Mouse (Mus musculus) left cerebral cortex, adult 6 months (tissue): ENCODE results near the gene Plxnb2. TPM values are rescaled to one million over a fixed set of nuclear protein-coding genes. Genes with fewer than 3 reads are reported as not detected.

Source experiments
- long read RNA-seq, 2 experiments: library from polyadenylated mRNA; unstranded; transcript quantifications; one replicate each; pipeline ENCODE4 v2.0.0; 2019 to 2020
- polyA plus RNA-seq: library from polyadenylated mRNA; unstranded; fragments of <200 nt; fragmentation: Nextera tagmentation; gene quantifications from 2 replicates; pipeline ENCODE4 v1.2.3, GENCODE M21; 2021

Plxnb2 gene
- polyA plus RNA-seq: 10.8 and 11.9 TPM in 2 replicates
- long read RNA-seq, experiment 1, full-length matches to known transcripts: 10 of 32 reads
- long read RNA-seq, experiment 1, partial matches to known transcripts: 17 of 32 reads
- long read RNA-seq, experiment 1, other reads (novel, unspliced or antisense): 5 of 32 reads
- long read RNA-seq, experiment 2, full-length matches to known transcripts: 1 of 13 reads
- long read RNA-seq, experiment 2, partial matches to known transcripts: 8 of 13 reads
- long read RNA-seq, experiment 2, other reads (novel, unspliced or antisense): 4 of 13 reads

DNA sequence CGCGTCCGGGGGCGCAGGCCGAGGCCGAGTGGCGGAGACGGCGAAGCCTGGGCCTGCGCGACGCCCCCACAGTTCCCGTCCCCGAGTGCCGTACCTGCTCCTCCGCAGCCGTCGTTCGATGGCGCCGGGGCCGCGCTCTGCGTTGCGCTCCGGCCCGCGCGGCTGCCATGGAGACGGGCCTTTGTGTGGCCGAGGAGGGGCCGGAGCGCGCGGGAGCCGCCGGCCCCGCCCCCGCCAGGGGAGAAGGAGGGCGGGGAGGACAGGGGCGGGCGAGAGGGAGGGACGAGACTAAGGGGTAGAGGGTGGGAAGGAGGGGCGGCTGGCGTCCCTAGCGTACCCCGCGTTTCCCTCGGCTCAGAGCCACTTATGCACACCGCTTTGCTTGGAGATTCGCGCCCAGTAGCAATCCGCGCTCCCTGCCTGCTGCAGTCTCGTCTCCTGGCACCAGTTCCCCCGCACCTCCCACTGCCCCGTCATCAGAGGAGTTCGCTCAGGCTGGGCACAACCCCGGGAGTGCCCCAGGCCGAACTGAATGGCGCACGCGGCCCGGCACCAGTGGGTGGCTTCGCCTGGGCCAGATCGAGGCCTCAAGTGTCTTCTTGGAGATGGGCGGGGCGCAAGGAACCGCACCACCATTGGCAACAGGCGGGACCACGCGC is at the start of gene Plxnb2:
Gene Plxnb2, minus strand, starts transcription at position 218 of the 659 bp plus-strand sequence.

DNA sequence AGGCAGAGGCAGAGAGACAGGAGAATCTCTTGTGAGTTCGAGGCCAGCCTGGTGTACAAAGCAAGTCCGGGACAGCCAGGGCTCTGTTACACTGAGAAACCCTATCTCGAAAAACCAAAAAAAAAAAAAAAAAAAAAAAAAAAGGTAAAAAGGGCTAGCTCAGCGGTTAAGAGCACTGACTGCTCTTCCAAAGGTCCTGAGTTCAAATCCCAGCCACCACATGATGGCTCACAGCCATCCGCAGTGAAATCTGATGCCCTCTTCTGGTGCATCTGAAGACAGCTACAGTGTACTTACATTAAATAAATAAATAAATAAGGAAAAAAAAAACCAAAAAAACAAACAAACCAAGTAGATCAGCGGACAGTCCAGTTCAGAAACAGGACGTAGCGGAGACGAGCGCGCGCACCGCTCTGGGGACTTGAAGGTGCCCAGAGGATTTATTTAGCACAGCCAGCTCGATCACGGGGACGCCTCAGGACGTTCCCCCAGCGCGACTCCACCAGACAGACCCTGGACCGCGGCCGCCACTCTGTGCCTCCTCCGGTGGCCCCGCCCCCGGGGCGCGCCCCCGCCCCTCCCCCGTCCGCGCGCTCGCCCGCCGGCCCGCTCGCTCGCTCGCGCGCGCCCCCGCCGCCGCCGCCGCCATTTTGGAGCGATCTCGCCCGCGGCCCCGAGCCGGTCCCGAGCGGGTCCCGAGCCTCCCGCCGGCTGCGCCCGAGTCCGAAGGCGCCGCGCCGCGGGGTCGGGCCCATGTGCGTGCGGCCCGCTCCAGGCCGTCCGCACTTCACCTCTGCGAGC is 30.5 kb upstream of the Plxnb2 start, which contains the start of gene Ppp6r2:
Gene Ppp6r2, plus strand, starts transcription at position 639 of the 801 bp plus-strand sequence.

GRCm38 (mm10) chr15:89196313-89196706 is 15.7 kb upstream of the Plxnb2 start, which contains the start of gene Dennd6b:
TSS of gene Dennd6b (minus strand) at chr15:89196496.

DNA sequence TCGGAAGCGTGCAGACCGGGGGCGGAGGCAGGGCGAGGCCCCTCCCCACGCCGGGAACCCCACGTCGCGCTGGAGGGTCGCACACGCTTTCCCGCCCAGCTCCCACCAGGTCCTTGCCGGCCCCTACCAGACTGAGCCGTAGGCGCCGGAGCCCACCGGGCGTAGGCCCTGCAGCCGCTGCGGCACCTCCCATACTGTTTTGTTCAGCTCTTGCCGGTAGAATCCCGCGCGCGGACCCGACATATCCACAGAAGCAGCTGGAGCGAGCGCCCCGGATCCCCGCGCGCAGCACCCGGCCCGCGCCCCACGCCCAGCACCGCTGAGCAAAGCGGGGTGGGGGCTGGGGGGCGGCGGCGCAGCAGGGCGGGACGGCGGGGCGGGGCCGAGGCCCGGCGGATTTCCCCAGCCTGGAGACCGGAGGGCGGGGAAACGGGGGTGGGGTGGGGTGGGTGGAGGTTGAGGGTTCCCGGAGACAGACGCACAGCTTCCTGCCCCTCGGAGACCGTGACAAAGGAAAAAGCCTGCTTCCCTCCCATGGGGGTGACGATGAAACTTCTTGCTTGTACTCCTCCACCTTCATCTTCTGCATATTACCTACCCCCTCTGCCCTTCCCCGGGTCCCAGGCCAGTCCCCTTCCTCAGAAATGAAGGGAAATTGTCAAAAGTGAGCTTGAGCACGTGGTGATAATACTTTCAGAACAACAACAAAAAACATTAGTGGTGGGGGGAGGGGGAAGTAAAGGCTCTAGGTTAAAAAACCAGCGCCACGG is 31.1 kb downstream of the Plxnb2 start, which contains the start of gene Mapk11:
Gene Mapk11, minus strand, starts transcription at position 358 of the 770 bp plus-strand sequence.

DNA sequence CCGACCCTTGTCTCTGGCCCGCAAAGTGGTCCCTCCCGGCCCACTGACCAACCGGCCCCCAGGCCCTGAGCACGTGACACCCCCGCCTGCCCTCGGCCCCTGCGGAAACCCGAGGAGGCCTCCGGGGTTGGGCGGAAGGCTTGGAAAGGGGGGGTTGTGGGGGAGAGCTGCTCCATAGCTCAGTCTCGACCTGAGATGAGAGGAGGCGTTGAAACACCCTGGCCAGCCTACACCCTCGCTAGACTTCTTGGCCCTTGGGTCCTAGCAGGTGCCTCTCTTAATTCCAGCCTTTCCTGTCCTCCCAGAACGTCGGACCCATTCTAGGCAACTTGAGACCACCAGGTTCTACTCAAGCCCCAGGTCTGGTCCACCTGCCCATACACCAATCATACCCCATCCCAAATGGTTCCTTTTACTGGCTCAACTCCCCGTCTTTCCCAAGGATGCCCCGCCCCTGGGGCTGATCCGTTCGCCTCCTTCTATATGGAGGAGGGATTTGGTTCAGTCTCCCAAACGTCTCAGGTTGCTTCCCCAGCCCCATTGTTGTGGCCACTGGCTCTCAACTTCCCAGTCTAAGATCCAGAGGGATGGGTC is 39.8 kb downstream of the Plxnb2 start, which contains the start of gene Mapk12:
Gene Mapk12, minus strand, starts transcription at position 45 of the 594 bp plus-strand sequence.

DNA sequence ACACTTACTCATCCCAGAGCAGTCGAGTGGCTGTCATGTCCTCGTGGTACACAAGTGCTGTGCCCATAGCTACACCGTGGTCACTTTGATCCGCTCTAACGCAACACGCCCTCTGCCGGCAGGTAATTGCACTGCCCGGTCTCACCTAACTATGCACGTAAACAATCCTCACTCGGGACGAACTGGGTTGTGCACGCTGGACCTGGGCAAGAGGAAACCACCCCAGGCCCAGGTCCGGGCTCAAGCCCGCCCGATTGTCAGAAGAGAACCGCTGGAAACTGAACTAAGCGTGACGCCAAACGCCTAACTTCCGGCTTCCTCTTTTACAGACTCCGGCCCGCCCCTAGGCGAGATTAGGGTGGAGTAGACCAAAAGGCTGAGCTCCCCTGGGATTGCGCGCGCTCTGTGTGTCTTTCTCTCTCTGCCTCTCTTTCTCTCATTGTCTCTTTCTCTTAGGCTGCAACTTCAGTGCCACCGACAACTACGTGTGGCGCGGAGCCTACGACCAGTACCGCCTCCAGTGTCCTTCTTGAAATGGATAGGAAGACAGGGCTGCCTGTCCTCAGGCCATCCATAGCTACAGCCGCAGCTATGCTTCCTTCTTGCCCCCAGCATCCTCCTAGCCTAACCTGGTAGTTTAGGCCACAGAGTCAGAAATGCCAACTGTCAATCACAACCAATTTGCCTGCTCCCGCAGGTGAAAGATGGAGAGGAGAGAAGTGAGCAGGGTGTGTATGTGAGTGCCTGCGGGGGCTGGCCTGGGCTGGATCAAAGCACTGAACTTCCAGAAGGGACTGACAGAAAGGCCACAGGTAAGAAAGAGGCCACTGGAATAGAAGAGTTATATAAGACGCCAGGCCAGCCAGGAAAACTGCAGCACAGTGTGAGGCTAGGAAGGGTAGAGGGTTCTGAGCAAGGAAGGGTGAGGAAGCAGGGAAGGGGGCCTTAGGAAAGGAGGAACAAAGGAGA is 51.9 kb downstream of the Plxnb2 start, which contains the start of gene Hdac10:
Gene Hdac10, minus strand, starts transcription at position 319 of the 969 bp plus-strand sequence.

GRCm38 (mm10) chr15:89122649-89123366 is 57.8 kb downstream of the Plxnb2 start, which contains the start of gene Tubgcp6:
TSS of gene Tubgcp6 (minus strand) at chr15:89123112.

Other genes starting within 250 kb of the Plxnb2 start
- 0.06 TPM in 1 of 2 replicates, not detected in the other for gene Ttll8, start 226.4 kb downstream of the Plxnb2 start, polyA plus RNA-seq
- gene Mlc1, start 201.8 kb downstream of the Plxnb2 start, polyA plus RNA-seq: 114 and 135 TPM in 2 replicates
- not detected in 2 replicates for gene Mov10l1, start 197.9 kb downstream of the Plxnb2 start, polyA plus RNA-seq
- 15.5 and 17.7 TPM in 2 replicates for gene Panx2, start 121.1 kb downstream of the Plxnb2 start, polyA plus RNA-seq
- 8.1 and 11.9 TPM in 2 replicates for gene Trabd, start 105.7 kb downstream of the Plxnb2 start, polyA plus RNA-seq
- 10.5 and 25.8 TPM in 2 replicates for gene Selenoo, start 91.7 kb downstream of the Plxnb2 start, polyA plus RNA-seq
- 2.7 and 3.3 TPM in 2 replicates for gene Tubgcp6, start 57.7 kb downstream of the Plxnb2 start, polyA plus RNA-seq
- gene Hdac10, start 52.1 kb downstream of the Plxnb2 start, polyA plus RNA-seq: 5.8 TPM in 2 replicates
- 3.5 and 4.3 TPM in 2 replicates for gene Mapk12, start 40.1 kb downstream of the Plxnb2 start, polyA plus RNA-seq
- gene Mapk11, start 31.2 kb downstream of the Plxnb2 start, polyA plus RNA-seq: 25.6 and 28.0 TPM in 2 replicates
- 16.7 and 17.7 TPM in 2 replicates for gene Dennd6b, start 15.7 kb upstream of the Plxnb2 start, polyA plus RNA-seq
- gene Ppp6r2, start 30.8 kb upstream of the Plxnb2 start, polyA plus RNA-seq: 83.4 and 86.7 TPM in 2 replicates
- gene Sbf1, start 134.5 kb upstream of the Plxnb2 start, polyA plus RNA-seq: 46.3 and 74.4 TPM in 2 replicates
- gene Adm2, start 141.9 kb upstream of the Plxnb2 start, polyA plus RNA-seq: 0.19 TPM in 1 of 2 replicates, not detected in the other
- gene Miox, start 153.6 kb upstream of the Plxnb2 start, polyA plus RNA-seq: not detected in 2 replicates
- 6.5 and 9.7 TPM in 2 replicates for gene Lmf2, start 174.9 kb upstream of the Plxnb2 start, polyA plus RNA-seq
- 57.5 and 85.9 TPM in 2 replicates for gene Ncaph2, start 174.9 kb upstream of the Plxnb2 start, polyA plus RNA-seq
- gene Sco2, start 193.1 kb upstream of the Plxnb2 start, polyA plus RNA-seq: 43.8 and 46.1 TPM in 2 replicates
- gene Tymp, start 196.3 kb upstream of the Plxnb2 start, polyA plus RNA-seq: 4.8 and 6.2 TPM in 2 replicates
- gene Odf3b, start 198.5 kb upstream of the Plxnb2 start, polyA plus RNA-seq: 2.2 and 2.9 TPM in 2 replicates
- 0.22 and 0.72 TPM in 2 replicates for gene Klhdc7b, start 204.1 kb upstream of the Plxnb2 start, polyA plus RNA-seq
- 0.33 and 0.74 TPM in 2 replicates for gene Syce3, start 229.7 kb upstream of the Plxnb2 start, polyA plus RNA-seq
- 0.24 and 0.31 TPM in 2 replicates for gene Cpt1b, start 245.1 kb upstream of the Plxnb2 start, polyA plus RNA-seq
- gene C730034F03Rik, start 248.8 kb upstream of the Plxnb2 start, polyA plus RNA-seq: 2.4 TPM in 2 replicates
- gene Gm44502, start 248.9 kb upstream of the Plxnb2 start, polyA plus RNA-seq: not detected in 2 replicates
- 30.1 and 30.6 TPM in 2 replicates for gene Chkb, start 249.1 kb upstream of the Plxnb2 start, polyA plus RNA-seq